Mouse (Mus musculus): ENCODE data around the gene Icmt. TPM values are rescaled to one million over a fixed set of nuclear protein-coding genes. Genes with fewer than 3 reads are reported as not detected.

Gene Icmt
- polyA plus RNA-seq (2014; fragmentation: Nextera tagmentation; extraction: Ambion mirVana), result 25.1 and 26.9 TPM in 2 replicates

GRCm38 (mm10) chr4:152296874-152297861, at the start of gene Icmt:
Icmt (plus strand) TSS chr4:152297227.
- ATAC-seq (ENCODE audit: low read depth), result peak; percentile 97
- peak; percentile 98 for DNase-seq (ENCODE audit: low spot score)
- peak within 1 kb of the TSS; percentile 78 for H3K4me2 ChIP-seq (ENCODE audit: low read depth, low read length)

GRCm38 (mm10) chr4:152250615-152251014, 46.4 kb upstream of the Icmt start:
- no peaks in the 10 kb centered on the region for H3K27me3 ChIP-seq (replicated peaks; ENCODE audit: control insufficient read depth, insufficient read depth, low read length)
- no peak overlapping the region for H3K9ac ChIP-seq (ENCODE audit: low read depth, low read length)
- ATAC-seq (ENCODE audit: low read depth) (no peak), DNase-seq (ENCODE audit: low spot score) (no peak)
- no peaks in the 10 kb centered on the region for H3K9me3 ChIP-seq (ENCODE audit: control insufficient read depth, low read length)
- H3K36me3 ChIP-seq (ENCODE audit: control insufficient read depth, insufficient read depth, low read length), result no peaks in the 10 kb centered on the region
- H3K4me1 ChIP-seq (ENCODE audit: control insufficient read depth, insufficient read depth, low read length), result no peaks in the 10 kb centered on the region
- H3K4me3 ChIP-seq (ENCODE audit: low read depth, low read length), result no peak overlapping the region
- no peak overlapping the region for H3K27ac ChIP-seq (replicated peaks; ENCODE audit: low read depth, low read length)
- WGBS, result 80% methylated on average over 6 of the region's 6 CpGs
- no peak overlapping the region for H3K4me2 ChIP-seq (ENCODE audit: low read depth, low read length)

More at GRCm38 (mm10) chr4:152296874-152297861, at the start of gene Icmt:
- H3K27ac ChIP-seq (replicated peaks; ENCODE audit: low read depth, low read length), result peak within 1 kb of the TSS; percentile 62; the same call in 1 of the 2 replicates
- no peaks in the 10 kb centered on the region for H3K9me3 ChIP-seq (ENCODE audit: control insufficient read depth, low read length)
- H3K27me3 ChIP-seq (replicated peaks; ENCODE audit: control insufficient read depth, insufficient read depth, low read length), result peaks cover 19% of the 10 kb centered on the region
- peaks cover 10% of the 10 kb centered on the region for H3K4me1 ChIP-seq (ENCODE audit: control insufficient read depth, insufficient read depth, low read length)
- H3K9ac ChIP-seq (ENCODE audit: low read depth, low read length), result peak within 1 kb of the TSS; percentile 97
- H3K4me3 ChIP-seq (ENCODE audit: low read depth, low read length), result peak within 1 kb of the TSS; percentile 86
- under 1% methylated on average over 65 of the region's 119 CpGs for WGBS
- peaks cover 22% of the 10 kb centered on the region; the same call in 1 of the 2 replicates for H3K36me3 ChIP-seq (ENCODE audit: control insufficient read depth, insufficient read depth, low read length)

GRCm38 (mm10) chr4:152253183-152253759, 43.8 kb upstream of the Icmt start:
- no peaks in the 10 kb centered on the region for H3K36me3 ChIP-seq (ENCODE audit: control insufficient read depth, insufficient read depth, low read length)
- WGBS, result 74% methylated on average over 9 of the region's 9 CpGs
- peak; percentile 48 for ATAC-seq (ENCODE audit: low read depth)

DNA sequence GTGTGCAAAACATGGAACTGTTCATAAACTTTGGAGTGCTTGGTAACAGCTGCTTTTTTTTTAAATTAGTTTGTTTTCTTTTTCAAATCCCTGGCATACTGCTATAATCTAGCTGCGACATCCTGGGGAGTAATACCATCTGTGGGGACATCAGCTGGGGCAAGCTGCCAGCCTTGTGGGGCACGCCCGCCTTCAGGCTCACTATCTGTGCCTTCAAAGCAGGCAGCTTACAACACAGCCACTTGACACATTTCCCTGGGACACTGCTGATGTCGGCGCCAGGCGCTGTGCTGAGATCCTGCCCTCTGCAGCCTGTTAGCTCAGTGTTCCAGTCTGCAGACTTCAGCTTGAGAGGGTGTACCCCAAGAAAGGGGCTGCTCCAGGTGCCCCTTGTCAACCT, 40.0 kb upstream of the Icmt start:
- no peak overlapping the region for H3K27ac ChIP-seq (replicated peaks; ENCODE audit: low read depth, low read length)
- peak; percentile 48 for DNase-seq (ENCODE audit: low spot score)
- 44% methylated on average over 6 of the region's 6 CpGs for WGBS

More at GRCm38 (mm10) chr4:152253183-152253759, 43.8 kb upstream of the Icmt start:
- H3K4me1 ChIP-seq (ENCODE audit: control insufficient read depth, insufficient read depth, low read length), result 0 out of 2 replicates have a peak, but pooled peaks cover 5% of the 10 kb centered on the region
- H3K4me3 ChIP-seq (ENCODE audit: low read depth, low read length), result no peak overlapping the region
- H3K27me3 ChIP-seq (replicated peaks; ENCODE audit: control insufficient read depth, insufficient read depth, low read length), result no peaks in the 10 kb centered on the region
- no peak overlapping the region for H3K9ac ChIP-seq (ENCODE audit: low read depth, low read length)
- no peak overlapping the region for H3K4me2 ChIP-seq (ENCODE audit: low read depth, low read length)
- peak; percentile 41 for DNase-seq (ENCODE audit: low spot score)
- H3K9me3 ChIP-seq (ENCODE audit: control insufficient read depth, low read length), result no peaks in the 10 kb centered on the region
- H3K27ac ChIP-seq (replicated peaks; ENCODE audit: low read depth, low read length), result no peak overlapping the region

GRCm38 (mm10) chr4:152260451-152260850, 36.6 kb upstream of the Icmt start:
- Histone ChIP-seq H3K27ac (replicated peaks; ENCODE audit: low read depth, low read length) (no peak overlapping the region), H3K4me2 (ENCODE audit: low read depth, low read length) (no peak overlapping the region), H3K9me3 (ENCODE audit: control insufficient read depth, low read length) (no peaks in the 10 kb centered on the region), H3K4me3 (ENCODE audit: low read depth, low read length) (no peak overlapping the region), H3K27me3 (replicated peaks; ENCODE audit: control insufficient read depth, insufficient read depth, low read length) (no peaks in the 10 kb centered on the region), H3K4me1 (ENCODE audit: control insufficient read depth, insufficient read depth, low read length) (peaks cover 23% of the 10 kb centered on the region; the same call in 1 of the 2 replicates), H3K36me3 (ENCODE audit: control insufficient read depth, insufficient read depth, low read length) (no peaks in the 10 kb centered on the region), H3K9ac (ENCODE audit: low read depth, low read length) (no peak overlapping the region)
- 95% methylated on average over 8 of the region's 8 CpGs for WGBS
- ATAC-seq (ENCODE audit: low read depth) (no peak), DNase-seq (ENCODE audit: low spot score) (no peak)

More for the DNA sequence above, 40.0 kb upstream of the Icmt start:
- no peaks in the 10 kb centered on the region for H3K9me3 ChIP-seq (ENCODE audit: control insufficient read depth, low read length)
- no peaks in the 10 kb centered on the region for H3K36me3 ChIP-seq (ENCODE audit: control insufficient read depth, insufficient read depth, low read length)
- H3K27me3 ChIP-seq (replicated peaks; ENCODE audit: control insufficient read depth, insufficient read depth, low read length), result no peaks in the 10 kb centered on the region
- H3K4me3 ChIP-seq (ENCODE audit: low read depth, low read length), result no peak overlapping the region
- peak overlapping the region; percentile 25; the same call in 1 of the 2 replicates for H3K9ac ChIP-seq (ENCODE audit: low read depth, low read length)
- H3K4me2 ChIP-seq (ENCODE audit: low read depth, low read length), result no peak overlapping the region
- ATAC-seq (ENCODE audit: low read depth), result no peak
- 0 out of 2 replicates have a peak, but pooled peaks cover 5% of the 10 kb centered on the region for H3K4me1 ChIP-seq (ENCODE audit: control insufficient read depth, insufficient read depth, low read length)

DNA sequence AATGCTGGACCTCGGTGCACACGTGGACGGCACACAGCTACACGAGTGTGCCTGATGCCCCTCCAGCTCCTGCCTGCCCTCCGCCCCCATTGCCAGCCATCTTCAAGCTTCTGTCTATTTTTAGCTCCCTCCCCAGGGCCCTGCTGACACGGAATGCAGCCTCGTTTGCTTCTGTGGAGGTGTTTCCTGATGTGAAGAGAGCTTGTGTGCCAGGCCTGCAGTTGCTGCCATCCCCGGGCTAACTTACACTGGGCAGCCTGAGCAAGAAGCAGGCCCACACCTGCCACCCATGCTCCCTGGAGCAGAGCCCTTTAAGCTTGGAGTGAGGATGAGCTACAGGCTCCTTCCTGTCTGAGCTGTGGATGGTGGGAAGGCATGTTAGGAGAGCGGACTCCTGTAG, 34.8 kb upstream of the Icmt start:
- H3K27ac ChIP-seq (replicated peaks; ENCODE audit: low read depth, low read length), result no peak overlapping the region
- 54% methylated on average over 9 of the region's 9 CpGs for WGBS
- H3K36me3 ChIP-seq (ENCODE audit: control insufficient read depth, insufficient read depth, low read length), result no peaks in the 10 kb centered on the region
- H3K4me1 ChIP-seq (ENCODE audit: control insufficient read depth, insufficient read depth, low read length), result peaks cover 18% of the 10 kb centered on the region; the same call in 1 of the 2 replicates
- H3K27me3 ChIP-seq (replicated peaks; ENCODE audit: control insufficient read depth, insufficient read depth, low read length), result no peaks in the 10 kb centered on the region
- H3K9me3 ChIP-seq (ENCODE audit: control insufficient read depth, low read length), result no peaks in the 10 kb centered on the region
- DNase-seq (ENCODE audit: low spot score) (no peak), ATAC-seq (ENCODE audit: low read depth) (no peak)
- H3K4me3 ChIP-seq (ENCODE audit: low read depth, low read length), result no peak overlapping the region
- no peak overlapping the region for H3K4me2 ChIP-seq (ENCODE audit: low read depth, low read length)
- no peak overlapping the region for H3K9ac ChIP-seq (ENCODE audit: low read depth, low read length)

GRCm38 (mm10) chr4:152263089-152263488, 33.9 kb upstream of the Icmt start:
- Histone ChIP-seq H3K36me3 (ENCODE audit: control insufficient read depth, insufficient read depth, low read length) (no peaks in the 10 kb centered on the region), H3K4me1 (ENCODE audit: control insufficient read depth, insufficient read depth, low read length) (peaks cover 18% of the 10 kb centered on the region), H3K27me3 (replicated peaks; ENCODE audit: control insufficient read depth, insufficient read depth, low read length) (no peaks in the 10 kb centered on the region), H3K9ac (ENCODE audit: low read depth, low read length) (no peak overlapping the region), H3K27ac (replicated peaks; ENCODE audit: low read depth, low read length) (no peak overlapping the region), H3K4me2 (ENCODE audit: low read depth, low read length) (no peak overlapping the region), H3K4me3 (ENCODE audit: low read depth, low read length) (no peak overlapping the region), H3K9me3 (ENCODE audit: control insufficient read depth, low read length) (no peaks in the 10 kb centered on the region)
- WGBS, result 55% methylated on average over 9 of the region's 9 CpGs
- DNase-seq (ENCODE audit: low spot score) (no peak), ATAC-seq (ENCODE audit: low read depth) (no peak)

GRCm38 (mm10) chr4:152263512-152264176, 33.4 kb upstream of the Icmt start:
- WGBS, result 24% methylated on average over 9 of the region's 10 CpGs
- H3K4me3 ChIP-seq (ENCODE audit: low read depth, low read length), result no peak overlapping the region
- DNase-seq (ENCODE audit: low spot score), result peak; percentile 73
- no peaks in the 10 kb centered on the region for H3K36me3 ChIP-seq (ENCODE audit: control insufficient read depth, insufficient read depth, low read length)
- H3K27ac ChIP-seq (replicated peaks; ENCODE audit: low read depth, low read length), result no peak overlapping the region
- ATAC-seq (ENCODE audit: low read depth), result 0 out of 2 replicates have a peak, but pooled peaks have one; percentile 58
- H3K9ac ChIP-seq (ENCODE audit: low read depth, low read length), result no peak overlapping the region
- H3K4me2 ChIP-seq (ENCODE audit: low read depth, low read length), result no peak overlapping the region
- peaks cover 18% of the 10 kb centered on the region for H3K4me1 ChIP-seq (ENCODE audit: control insufficient read depth, insufficient read depth, low read length)
- H3K9me3 ChIP-seq (ENCODE audit: control insufficient read depth, low read length), result no peaks in the 10 kb centered on the region
- H3K27me3 ChIP-seq (replicated peaks; ENCODE audit: control insufficient read depth, insufficient read depth, low read length), result no peaks in the 10 kb centered on the region
